22 mouse cellular contexts compared by ENCODE assay signal in genomic region chr3:142426806-142427205, GRCm38 (mm10).
"Had no signal": no experiment of that assay in that cellular context is flagged by ENCODE, and none has a peak within 500 bp of the region (broad histone marks: within the 10 kb centered on the region; RNA-seq: fewer than 3 reads in every experiment).

No protein-coding gene starts in this region.

- ATAC-seq: intestine, postnatal 0 days; liver, postnatal 0 days; lung, postnatal 0 days had no signal

- H3K9me3 ChIP-seq: limb, embryonic 12.5 days; limb, embryonic 15.5 days; neural tube, embryonic 12.5 days; neural tube, embryonic 15.5 days had no signal

- H3K4me1 ChIP-seq: limb, embryonic 12.5 days; limb, embryonic 15.5 days; neural tube, embryonic 12.5 days; neural tube, embryonic 15.5 days had no signal

- H3K4me3 ChIP-seq: layer of hippocampus, adult 2 months; limb, embryonic 12.5 days; limb, embryonic 15.5 days; neural tube, embryonic 12.5 days; neural tube, embryonic 15.5 days had no signal

- H3K36me3 ChIP-seq: limb, embryonic 12.5 days; limb, embryonic 15.5 days; neural tube, embryonic 12.5 days; neural tube, embryonic 15.5 days had no signal

- H3K4me2 ChIP-seq: limb, embryonic 12.5 days; limb, embryonic 15.5 days; liver, embryonic 11.5 days; lung, embryonic 14.5 days; neural tube, embryonic 12.5 days; neural tube, embryonic 15.5 days had no signal

- DNase-seq: kidney, adult 9 months; kidney, postnatal 14 days; layer of hippocampus, adult 9-11 months; liver, postnatal 0 days; lung, embryonic 14.5 days; right cerebral cortex, adult 18-20 months; right cerebral cortex, postnatal 14 days; right cerebral cortex, postnatal 4 days; thymus, adult 2 months; thymus, postnatal 14 days; thymus, postnatal 4 days had no signal

- H3K27ac ChIP-seq: layer of hippocampus, adult 2 months; limb, embryonic 12.5 days; limb, embryonic 15.5 days; liver, embryonic 14.5 days; macrophage; neural tube, embryonic 12.5 days; neural tube, embryonic 15.5 days; stomach, postnatal 0 days had no signal

- H3K9ac ChIP-seq: limb, embryonic 12.5 days; limb, embryonic 15.5 days; liver, embryonic 14.5 days; liver, postnatal 0 days; lung, embryonic 14.5 days; neural tube, embryonic 12.5 days; neural tube, embryonic 15.5 days had no signal

- H3K27me3 ChIP-seq: limb, embryonic 12.5 days; limb, embryonic 15.5 days; neural tube, embryonic 12.5 days; neural tube, embryonic 15.5 days had no signal
